Mouse (Mus musculus): Measurements from ENCODE around the gene Gfi1. TPM values are rescaled to one million over a fixed set of nuclear protein-coding genes. Genes with fewer than 3 reads are reported as not detected.

Gfi1 gene
- polyA plus RNA-seq, 1 experiment = 0.09 TPM

- no peaks in the 10 kb centered on the region for H3K79me3 ChIP-seq (ENCODE audit: low read depth)
- TF ChIP-seq CTCF (IDR thresholded peaks at IDR 0.05; ENCODE audit: control insufficient read depth, insufficient read depth, insufficient read length) (no peak), FOSL1 (IDR thresholded peaks at IDR 0.05; ENCODE audit: insufficient read depth, low read length, poor library complexity, severe bottlenecking) (no peak), MYOG (IDR thresholded peaks at IDR 0.05; ENCODE audit: control insufficient read depth, extremely low read depth, insufficient read length) (no peak), CEBPB (IDR thresholded peaks at IDR 0.05; ENCODE audit: low read depth) (no peak), MYOD1 (IDR thresholded peaks at IDR 0.05; ENCODE audit: control insufficient read depth, insufficient read length, low read depth) (peak; percentile 98), MAX (IDR thresholded peaks at IDR 0.05) (no peak), USF1 (IDR thresholded peaks at IDR 0.05; ENCODE audit: low read depth) (peak; percentile 76)
- H3K79me2 ChIP-seq (ENCODE audit: control insufficient read depth, insufficient read depth) = no peaks in the 10 kb centered on the region
- H3K4me3 ChIP-seq (ENCODE audit: insufficient read depth, poor library complexity, severe bottlenecking) = no peak overlapping the region
- H3K36me3 ChIP-seq (ENCODE audit: control insufficient read depth, insufficient read depth) = peaks cover 11% of the 10 kb centered on the region
- H3K27me3 ChIP-seq (ENCODE audit: control insufficient read depth, insufficient read depth, insufficient read length) = no peaks in the 10 kb centered on the region
- H3ac ChIP-seq (ENCODE audit: control insufficient read depth, insufficient read length, low read depth) = no peak overlapping the region
Measured at GRCm38 (mm10) chr5:107759121-107759520, 33.3 kb upstream of the Gfi1 start.

DNA sequence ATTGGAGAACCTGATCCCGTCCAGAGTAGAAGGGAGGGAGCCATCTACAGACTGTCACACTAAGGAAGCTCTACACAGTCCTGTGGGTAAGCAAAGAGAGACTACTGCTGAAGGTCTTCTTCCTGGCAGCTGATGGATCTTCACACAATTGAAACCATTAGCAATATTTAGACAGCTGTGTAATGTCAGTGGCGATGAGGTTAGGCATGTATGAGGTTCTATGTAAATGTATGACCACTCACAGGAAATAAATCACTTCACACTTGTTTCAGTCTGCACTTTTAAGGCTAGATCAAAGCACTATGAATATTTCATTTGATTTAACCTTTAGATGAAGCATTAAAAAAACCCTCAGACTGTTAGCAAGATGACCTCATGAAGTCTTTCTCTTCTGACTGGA lies 30.2 kb upstream of the Gfi1 start:
- TF ChIP-seq CTCF (IDR thresholded peaks at IDR 0.05; ENCODE audit: control insufficient read depth, insufficient read depth, insufficient read length) (no peak), MYOD1 (IDR thresholded peaks at IDR 0.05; ENCODE audit: control insufficient read depth, insufficient read length, low read depth) (peak; percentile 74)
- H3K79me2 ChIP-seq (ENCODE audit: control insufficient read depth, insufficient read depth) = no peaks in the 10 kb centered on the region
- H3K36me3 ChIP-seq (ENCODE audit: control insufficient read depth, insufficient read depth) = no peaks in the 10 kb centered on the region
- no peak overlapping the region for H3ac ChIP-seq (ENCODE audit: control insufficient read depth, insufficient read length, low read depth)
- no peaks in the 10 kb centered on the region for H3K79me3 ChIP-seq (ENCODE audit: low read depth)
- no peak overlapping the region for H3K4me3 ChIP-seq (ENCODE audit: insufficient read depth, poor library complexity, severe bottlenecking)
- no peaks in the 10 kb centered on the region for H3K27me3 ChIP-seq (ENCODE audit: control insufficient read depth, insufficient read depth, insufficient read length)

DNA sequence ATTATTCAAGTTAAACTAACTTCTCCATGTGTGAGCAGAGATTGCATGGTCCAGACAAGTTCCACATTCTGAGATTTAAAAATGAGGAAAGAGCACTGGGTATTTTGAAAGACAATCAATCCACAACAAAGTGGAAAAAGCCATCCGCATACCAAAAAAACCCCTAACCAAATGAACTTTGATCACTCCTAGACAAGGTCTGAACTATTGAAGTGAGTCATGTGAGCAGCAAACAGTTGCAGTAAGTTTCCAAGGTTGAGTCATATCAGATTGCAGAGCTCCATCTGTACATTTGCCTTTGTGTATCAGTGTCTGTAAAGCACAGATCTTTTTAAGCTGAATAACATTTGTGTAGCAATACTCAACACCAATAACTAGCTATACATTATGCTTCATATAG lies 28.9 kb upstream of the Gfi1 start:
- no peak overlapping the region for H3K4me3 ChIP-seq (ENCODE audit: insufficient read depth, poor library complexity, severe bottlenecking)
- no peak overlapping the region for H3ac ChIP-seq (ENCODE audit: control insufficient read depth, insufficient read length, low read depth)
- H3K27me3 ChIP-seq (ENCODE audit: control insufficient read depth, insufficient read depth, insufficient read length) = no peaks in the 10 kb centered on the region
- H3K79me3 ChIP-seq (ENCODE audit: low read depth) = no peaks in the 10 kb centered on the region
- H3K79me2 ChIP-seq (ENCODE audit: control insufficient read depth, insufficient read depth) = no peaks in the 10 kb centered on the region
- no peaks in the 10 kb centered on the region for H3K36me3 ChIP-seq (ENCODE audit: control insufficient read depth, insufficient read depth)
- TF ChIP-seq MAX (IDR thresholded peaks at IDR 0.05) (no peak), USF1 (IDR thresholded peaks at IDR 0.05; ENCODE audit: low read depth) (peak; percentile 83), CTCF (IDR thresholded peaks at IDR 0.05; ENCODE audit: control insufficient read depth, insufficient read depth, insufficient read length) (no peak), MYOG (IDR thresholded peaks at IDR 0.05; ENCODE audit: control insufficient read depth, extremely low read depth, insufficient read length) (no peak), FOSL1 (IDR thresholded peaks at IDR 0.05; ENCODE audit: insufficient read depth, low read length, poor library complexity, severe bottlenecking) (peak; percentile 62), CEBPB (IDR thresholded peaks at IDR 0.05; ENCODE audit: low read depth) (peak; percentile 32), MYOD1 (IDR thresholded peaks at IDR 0.05; ENCODE audit: control insufficient read depth, insufficient read length, low read depth) (peak; percentile 54)

- Histone ChIP-seq H3K79me3 (ENCODE audit: low read depth) (no peaks in the 10 kb centered on the region), H3K27me3 (ENCODE audit: control insufficient read depth, insufficient read depth, insufficient read length) (no peaks in the 10 kb centered on the region), H3K36me3 (ENCODE audit: control insufficient read depth, insufficient read depth) (no peaks in the 10 kb centered on the region), H3K79me2 (ENCODE audit: control insufficient read depth, insufficient read depth) (no peaks in the 10 kb centered on the region), H3K4me3 (ENCODE audit: insufficient read depth, poor library complexity, severe bottlenecking) (no peak overlapping the region), H3ac (ENCODE audit: control insufficient read depth, insufficient read length, low read depth) (no peak overlapping the region)
- no peak for TF ChIP-seq CEBPB (IDR thresholded peaks at IDR 0.05; ENCODE audit: low read depth)
- TF ChIP-seq MAX (IDR thresholded peaks at IDR 0.05) = no peak
- TF ChIP-seq CTCF (IDR thresholded peaks at IDR 0.05; ENCODE audit: control insufficient read depth, insufficient read depth, insufficient read length) = no peak
- TF ChIP-seq FOSL1 (IDR thresholded peaks at IDR 0.05; ENCODE audit: insufficient read depth, low read length, poor library complexity, severe bottlenecking) = no peak
- TF ChIP-seq USF1 (IDR thresholded peaks at IDR 0.05; ENCODE audit: low read depth) = no peak
- TF ChIP-seq MYOD1 (IDR thresholded peaks at IDR 0.05; ENCODE audit: control insufficient read depth, insufficient read length, low read depth) = no peak
- TF ChIP-seq MYOG (IDR thresholded peaks at IDR 0.05; ENCODE audit: control insufficient read depth, extremely low read depth, insufficient read length) = no peak
Measured at GRCm38 (mm10) chr5:107753656-107754055, 27.8 kb upstream of the Gfi1 start.

- no peaks in the 10 kb centered on the region for H3K79me3 ChIP-seq (ENCODE audit: low read depth)
- H3K27me3 ChIP-seq (ENCODE audit: control insufficient read depth, insufficient read depth, insufficient read length) = no peaks in the 10 kb centered on the region
- no peak overlapping the region for H3ac ChIP-seq (ENCODE audit: control insufficient read depth, insufficient read length, low read depth)
- H3K4me3 ChIP-seq (ENCODE audit: insufficient read depth, poor library complexity, severe bottlenecking) = no peak overlapping the region
- TF ChIP-seq MYOD1 (IDR thresholded peaks at IDR 0.05; ENCODE audit: control insufficient read depth, insufficient read length, low read depth) (no peak), MAX (IDR thresholded peaks at IDR 0.05) (peak; percentile 44), FOSL1 (IDR thresholded peaks at IDR 0.05; ENCODE audit: insufficient read depth, low read length, poor library complexity, severe bottlenecking) (no peak), MYOG (IDR thresholded peaks at IDR 0.05; ENCODE audit: control insufficient read depth, extremely low read depth, insufficient read length) (no peak), CTCF (IDR thresholded peaks at IDR 0.05; ENCODE audit: control insufficient read depth, insufficient read depth, insufficient read length) (no peak), CEBPB (IDR thresholded peaks at IDR 0.05; ENCODE audit: low read depth) (peak; percentile 98), USF1 (IDR thresholded peaks at IDR 0.05; ENCODE audit: low read depth) (peak; percentile 92)
- H3K79me2 ChIP-seq (ENCODE audit: control insufficient read depth, insufficient read depth) = no peaks in the 10 kb centered on the region
- no peaks in the 10 kb centered on the region for H3K36me3 ChIP-seq (ENCODE audit: control insufficient read depth, insufficient read depth)
Measured at GRCm38 (mm10) chr5:107749229-107749916, 23.5 kb upstream of the Gfi1 start.

GRCm38 (mm10) chr5:107739023-107739422 lies 13.2 kb upstream of the Gfi1 start:
- Histone ChIP-seq H3K36me3 (ENCODE audit: control insufficient read depth, insufficient read depth) (no peaks in the 10 kb centered on the region), H3K79me3 (ENCODE audit: low read depth) (no peaks in the 10 kb centered on the region), H3K4me3 (ENCODE audit: insufficient read depth, poor library complexity, severe bottlenecking) (no peak overlapping the region), H3K27me3 (ENCODE audit: control insufficient read depth, insufficient read depth, insufficient read length) (no peaks in the 10 kb centered on the region), H3ac (ENCODE audit: control insufficient read depth, insufficient read length, low read depth) (no peak overlapping the region), H3K79me2 (ENCODE audit: control insufficient read depth, insufficient read depth) (no peaks in the 10 kb centered on the region)
- TF ChIP-seq MAX (IDR thresholded peaks at IDR 0.05) = no peak
- no peak for TF ChIP-seq FOSL1 (IDR thresholded peaks at IDR 0.05; ENCODE audit: insufficient read depth, low read length, poor library complexity, severe bottlenecking)
- TF ChIP-seq MYOD1 (IDR thresholded peaks at IDR 0.05; ENCODE audit: control insufficient read depth, insufficient read length, low read depth) = no peak
- TF ChIP-seq CEBPB (IDR thresholded peaks at IDR 0.05; ENCODE audit: low read depth) = no peak
- TF ChIP-seq CTCF (IDR thresholded peaks at IDR 0.05; ENCODE audit: control insufficient read depth, insufficient read depth, insufficient read length) = no peak
- no peak for TF ChIP-seq USF1 (IDR thresholded peaks at IDR 0.05; ENCODE audit: low read depth)
